Mouse (Mus musculus) cerebral cortex, adult 2 months (tissue): ENCODE data around the gene Lsamp.

Experiments
- WGBS: fragments of 180-500 bp; shearing (Covaris S2); methylation state at CpG from one replicate; pipeline ENCODE4 v1.1.7; 2018; 5-methylcytosine and 5-hydroxymethylcytosine counted together

The Lsamp gene

DNA sequence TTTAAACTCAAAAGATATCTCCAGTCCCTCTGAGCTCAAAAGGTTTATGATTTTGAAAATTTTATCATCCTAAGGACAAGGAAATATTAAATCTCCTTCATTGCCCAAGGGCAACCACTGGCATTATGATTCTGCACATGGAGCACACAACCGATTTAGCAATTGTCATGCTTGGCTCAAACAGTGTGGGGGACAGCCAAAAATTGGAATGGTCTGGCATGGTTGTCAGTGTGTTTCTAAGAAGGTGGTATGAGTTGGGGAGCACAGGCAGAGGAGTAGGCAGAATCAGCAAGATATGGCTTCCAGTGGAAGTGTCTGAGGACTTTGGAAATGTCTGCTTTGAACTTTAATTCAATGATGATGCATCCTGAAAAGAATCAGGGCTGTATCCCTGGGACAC, 1639.7 kb downstream of the Lsamp start:
- WGBS = 47% methylated on average over 1 of the region's 1 CpGs

DNA sequence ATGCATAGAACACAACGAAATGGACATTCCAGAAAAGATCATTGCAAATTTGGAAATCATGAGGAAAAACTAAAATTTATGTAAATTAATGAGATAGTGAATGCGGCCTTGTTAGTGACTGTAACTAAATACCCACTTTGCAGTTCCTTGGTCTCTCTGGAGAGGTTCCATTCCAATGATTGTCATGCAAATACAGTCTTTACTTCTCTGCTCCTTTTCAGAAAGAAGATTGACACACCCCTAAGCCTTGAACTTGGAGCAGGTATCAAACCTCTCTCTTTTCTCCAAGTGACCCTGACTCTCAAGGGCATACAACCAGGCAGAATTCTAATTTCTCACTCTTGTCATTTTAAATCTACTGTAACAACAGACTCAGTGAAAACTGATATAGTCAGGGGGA, 1649.7 kb downstream of the Lsamp start:
- WGBS = 61% methylated on average over 2 of the region's 2 CpGs

DNA sequence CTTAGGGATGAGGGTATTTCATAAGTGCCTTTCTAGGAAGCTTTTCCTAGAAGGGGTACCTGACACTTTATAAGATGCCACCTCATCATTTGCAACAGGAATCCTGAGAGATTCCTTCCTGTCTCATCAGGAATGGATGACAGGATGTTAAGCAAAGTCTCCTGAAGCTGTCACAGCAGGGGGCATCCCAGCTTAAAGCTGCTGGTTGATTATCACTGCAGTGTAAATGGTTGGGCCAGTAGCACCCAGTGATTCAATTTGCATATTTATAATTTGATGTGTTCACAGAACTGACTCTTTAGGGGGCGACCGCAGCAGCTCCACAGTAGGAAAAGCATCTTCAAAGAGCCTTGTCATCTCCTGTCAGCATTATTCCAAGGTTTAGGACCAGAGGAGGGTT, 1656.7 kb downstream of the Lsamp start:
- 65% methylated on average over 2 of the region's 2 CpGs for WGBS

DNA sequence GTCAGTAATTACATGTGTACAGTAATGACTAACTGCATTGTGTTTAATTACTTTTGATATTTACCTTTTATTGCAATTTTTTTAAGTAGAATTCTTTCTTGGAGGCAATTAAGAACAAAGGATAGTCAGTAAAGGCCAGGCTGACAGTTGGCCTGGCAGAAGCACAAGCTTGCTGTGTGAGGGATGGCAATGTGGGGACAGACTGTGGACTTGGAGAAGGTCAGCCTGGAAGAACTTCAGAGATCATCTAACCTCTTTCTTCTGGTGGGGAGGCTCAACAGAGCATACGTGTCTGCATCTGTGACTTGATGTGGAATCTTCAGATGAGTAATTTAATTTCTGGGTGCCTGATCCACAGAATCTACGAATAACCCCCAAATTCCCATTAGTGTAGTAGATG, 1669.1 kb downstream of the Lsamp start:
- 85% methylated on average over 2 of the region's 2 CpGs for WGBS

DNA sequence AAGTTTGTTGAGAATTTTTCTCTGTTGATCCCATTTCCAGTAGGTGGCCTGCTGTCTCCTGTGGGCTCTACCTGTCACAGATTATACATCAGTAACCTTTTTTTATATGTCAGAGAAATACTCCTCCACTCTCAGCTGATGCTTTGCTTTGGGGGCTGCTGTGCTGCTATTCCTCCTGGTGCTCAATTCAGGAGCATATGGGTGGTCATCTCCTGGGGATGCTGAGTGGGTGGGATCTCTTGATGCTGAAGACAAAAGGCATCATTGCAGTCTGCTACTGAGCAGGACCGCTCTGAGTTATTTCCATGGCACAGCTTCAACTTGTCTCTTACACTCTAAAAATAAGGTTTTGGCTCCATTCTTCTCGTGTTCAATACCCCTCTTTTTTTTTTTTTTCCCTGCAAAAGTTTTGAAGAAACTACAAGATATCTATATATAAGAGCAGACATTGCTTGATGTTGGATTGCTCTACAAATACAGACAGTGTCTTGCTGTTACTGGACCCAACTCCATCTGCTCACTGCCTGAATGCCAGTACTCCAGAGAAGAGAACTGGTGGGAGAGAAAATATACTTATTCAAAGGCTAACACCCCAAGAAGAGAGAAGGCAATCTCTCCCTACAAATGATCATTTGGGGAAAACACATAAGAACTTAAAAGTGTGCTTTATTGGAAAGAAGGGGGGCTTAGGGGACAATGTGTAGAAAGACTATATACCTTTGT, 1690.3 kb downstream of the Lsamp start:
- WGBS = 36% methylated on average over 2 of the region's 2 CpGs

DNA sequence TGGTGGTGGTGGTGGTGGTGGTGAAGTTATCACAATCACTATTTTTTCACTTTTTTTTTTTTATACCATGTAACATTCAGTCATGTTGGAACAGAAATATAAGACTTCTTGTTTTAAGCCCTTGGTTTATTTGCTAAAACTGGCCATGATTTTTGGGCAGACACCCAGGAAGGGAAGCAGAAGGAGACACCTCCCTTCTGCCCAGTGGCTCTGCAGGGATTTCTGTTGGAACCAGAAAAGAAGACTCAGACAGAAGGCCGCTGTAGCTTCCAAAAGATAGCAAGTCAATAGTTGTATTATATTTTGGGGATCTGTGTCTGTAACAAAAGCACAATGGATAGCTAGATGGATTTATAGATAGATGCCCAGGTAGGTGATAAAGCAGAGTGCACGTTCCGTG, 1691.6 kb downstream of the Lsamp start:
- 61% methylated on average over 3 of the region's 3 CpGs for WGBS

DNA sequence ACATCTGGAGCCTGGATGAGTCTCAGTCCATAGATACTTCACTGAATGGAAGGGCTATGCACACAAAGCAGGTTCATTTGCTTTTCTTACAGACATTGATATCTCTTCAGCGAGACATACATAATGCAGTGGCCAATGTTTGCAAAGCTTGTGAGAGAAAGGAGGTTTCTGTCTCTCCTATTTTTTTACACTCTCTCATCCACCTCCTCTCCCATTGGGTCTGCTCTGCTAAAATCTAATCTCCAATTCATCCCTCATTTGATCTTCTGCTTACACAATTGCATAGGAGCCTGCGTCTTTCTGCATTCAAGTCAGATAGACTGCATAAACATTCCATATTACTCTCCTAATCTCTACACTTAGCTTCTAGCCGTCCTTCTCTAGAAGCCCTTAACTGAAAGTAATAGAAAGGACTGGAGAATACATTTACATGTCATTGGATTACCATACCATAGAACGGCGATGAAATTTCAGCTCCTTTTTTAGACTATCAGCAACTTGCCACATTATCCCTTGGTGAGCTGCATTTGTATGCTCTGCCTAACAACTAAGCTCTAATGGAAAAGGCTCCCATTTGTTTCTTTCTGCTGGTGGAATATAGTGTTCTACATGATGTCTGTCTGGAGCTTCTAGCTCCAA, 1717.7 kb downstream of the Lsamp start:
- WGBS = 65% methylated on average over 5 of the region's 5 CpGs

DNA sequence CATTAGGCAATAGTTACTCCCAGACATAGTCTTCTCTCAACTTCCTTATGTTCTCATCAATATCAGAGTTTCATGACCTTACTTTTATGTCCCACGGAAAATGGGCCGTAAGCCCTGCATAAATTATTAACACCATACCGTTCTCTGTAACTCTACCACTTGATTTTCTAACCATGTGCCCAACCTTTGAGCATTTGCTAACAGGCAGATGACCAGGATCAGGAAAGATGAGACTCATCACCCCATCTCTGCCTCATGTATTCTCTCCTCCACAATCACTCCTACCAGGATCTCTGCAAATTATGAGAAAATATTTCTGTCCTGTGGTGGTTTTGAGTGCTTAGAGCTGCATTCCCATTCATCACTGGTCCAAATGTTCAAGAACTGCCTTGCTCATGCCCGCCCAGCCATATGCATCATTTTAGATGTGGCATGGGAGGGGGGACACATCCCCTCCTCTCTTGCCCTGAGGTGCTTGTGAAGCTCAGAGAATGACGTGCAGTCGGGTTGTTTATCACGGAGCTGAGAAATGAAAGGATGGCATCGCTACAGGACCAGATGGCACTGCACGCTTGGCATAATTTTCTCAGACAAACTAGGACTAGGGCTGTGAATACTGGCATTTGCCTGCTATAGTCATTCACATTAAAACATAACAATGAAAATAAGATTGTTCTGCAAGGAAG, 1744.9 kb downstream of the Lsamp start:
- WGBS = 35% methylated on average over 9 of the region's 9 CpGs

DNA sequence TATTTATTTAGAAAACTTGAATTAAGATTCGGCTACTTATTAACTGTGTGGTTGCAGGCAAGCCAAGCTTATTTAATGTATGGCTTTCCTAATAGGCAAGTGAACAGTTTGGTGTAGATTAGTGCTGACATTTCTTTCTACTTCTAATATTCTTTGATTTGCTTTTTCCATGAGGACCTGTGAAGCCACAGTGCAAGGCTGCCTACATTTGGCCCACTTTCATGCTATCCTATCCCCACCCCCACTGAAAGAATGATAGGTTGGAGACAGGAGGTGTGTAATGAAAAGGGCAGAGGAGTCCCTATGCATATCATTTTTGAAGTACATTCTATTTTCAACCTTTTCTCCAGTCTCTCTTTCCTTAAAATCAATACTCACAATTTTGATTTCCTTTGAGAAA, 1745.8 kb downstream of the Lsamp start:
- WGBS = 62% methylated on average over 1 of the region's 1 CpGs

DNA sequence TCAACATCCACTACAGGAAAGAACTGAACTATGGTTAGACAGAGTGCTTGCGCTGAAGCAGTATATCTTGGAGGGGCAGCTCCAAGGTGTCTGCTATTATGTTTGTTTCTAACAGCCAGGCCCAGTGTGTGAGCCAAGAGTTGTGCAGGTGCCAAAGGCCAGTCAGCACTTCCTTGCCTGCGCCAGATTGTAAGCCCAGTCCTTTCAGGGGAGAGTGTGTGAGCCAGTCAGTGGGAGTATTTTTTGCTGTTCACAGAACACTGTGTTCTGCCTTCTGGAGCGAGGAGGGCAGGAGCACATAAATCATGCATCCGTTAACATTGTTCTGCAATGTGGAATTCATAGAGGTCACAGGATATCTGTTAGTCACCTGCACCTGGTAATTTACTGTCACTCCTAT, 1760.9 kb downstream of the Lsamp start:
- 44% methylated on average over 4 of the region's 4 CpGs for WGBS

DNA sequence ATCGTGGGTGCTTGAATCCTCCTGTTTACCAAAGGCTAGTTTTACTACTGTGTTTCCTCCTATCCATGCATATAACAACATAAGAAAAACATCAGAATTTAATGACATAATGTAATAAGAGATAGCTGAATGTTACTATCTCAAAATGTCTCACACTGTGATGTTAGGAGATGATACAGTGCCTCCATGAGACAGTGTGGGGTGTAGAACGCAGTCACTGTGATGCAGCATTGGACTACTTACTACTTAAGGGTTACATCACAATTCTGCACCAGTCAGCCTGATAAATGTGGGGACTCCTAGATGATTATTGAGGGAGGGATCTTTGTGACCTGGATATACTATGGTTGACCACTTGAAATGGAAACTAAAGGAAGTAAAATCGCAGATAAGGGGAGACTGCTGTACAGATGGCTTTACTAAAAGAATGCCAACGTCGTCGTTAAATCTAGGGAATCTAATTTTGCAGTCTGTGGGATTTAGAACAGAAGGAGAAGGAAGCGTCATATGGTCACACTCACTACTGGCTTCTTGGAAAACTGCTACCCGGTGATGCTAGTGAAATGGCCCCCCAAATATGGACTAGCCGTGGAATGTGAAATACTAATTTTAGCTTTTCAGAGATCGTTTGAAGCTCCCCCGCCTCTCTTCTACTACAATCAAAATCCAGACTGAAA, 1762.2 kb downstream of the Lsamp start:
- 45% methylated on average over 11 of the region's 11 CpGs for WGBS

DNA sequence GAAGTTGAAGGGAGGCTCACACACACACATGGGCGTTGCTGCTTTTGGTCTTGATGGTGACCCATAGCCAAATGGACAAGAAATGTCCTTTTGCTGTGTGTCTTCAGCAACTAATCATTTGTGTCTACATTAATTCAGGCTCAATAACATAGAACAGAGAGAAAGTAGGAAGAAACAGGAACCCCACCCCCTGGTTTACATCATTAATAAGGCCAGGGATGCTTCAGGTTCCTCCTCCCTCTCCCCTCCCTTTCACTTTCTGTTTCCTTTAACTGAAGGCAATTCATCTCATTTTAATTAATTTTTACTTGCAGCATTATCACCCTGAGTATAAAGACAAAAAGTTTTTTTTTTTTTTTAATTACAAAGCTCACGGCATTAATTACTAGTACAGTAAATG, 1763.7 kb downstream of the Lsamp start:
- WGBS = 87% methylated on average over 2 of the region's 2 CpGs

DNA sequence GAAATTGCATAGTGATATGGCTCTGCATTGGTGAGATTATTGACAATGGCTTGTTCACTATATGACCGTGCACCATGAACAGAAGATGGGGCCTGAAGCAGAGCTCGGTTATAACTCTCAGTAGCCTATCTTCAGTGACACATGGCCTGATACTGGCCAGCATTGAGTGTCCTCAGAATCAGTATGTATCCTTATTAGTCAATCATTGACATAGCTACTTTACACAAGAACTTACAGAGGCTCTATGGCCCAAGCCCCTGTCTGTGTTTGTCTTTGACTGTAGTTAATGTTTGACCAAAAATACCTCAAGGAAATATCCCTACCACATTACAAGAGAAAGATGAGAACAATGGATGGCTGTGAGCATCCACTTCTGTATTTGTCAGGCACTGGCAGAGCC, 1764.6 kb downstream of the Lsamp start:
- 95% methylated on average over 2 of the region's 2 CpGs for WGBS

DNA sequence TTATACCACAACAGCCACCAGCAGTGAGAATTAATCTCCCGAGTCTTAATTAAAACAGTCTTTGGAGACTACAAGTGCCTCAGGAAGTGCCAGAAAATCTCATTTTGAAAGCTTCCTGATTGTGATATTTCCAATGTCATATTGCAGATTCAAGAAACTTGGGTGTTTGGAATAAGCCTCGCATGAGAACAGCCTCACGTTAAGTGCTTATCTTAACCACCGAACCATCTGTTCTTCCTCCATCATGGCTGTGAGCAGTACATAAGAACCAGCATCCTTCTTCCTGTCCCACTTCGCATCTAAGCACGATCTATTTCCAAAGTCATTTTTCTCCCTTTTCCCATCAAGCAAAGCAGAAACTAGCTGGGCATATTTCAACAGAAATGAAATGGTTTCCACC, 1780.1 kb downstream of the Lsamp start:
- WGBS = 45% methylated on average over 6 of the region's 6 CpGs

DNA sequence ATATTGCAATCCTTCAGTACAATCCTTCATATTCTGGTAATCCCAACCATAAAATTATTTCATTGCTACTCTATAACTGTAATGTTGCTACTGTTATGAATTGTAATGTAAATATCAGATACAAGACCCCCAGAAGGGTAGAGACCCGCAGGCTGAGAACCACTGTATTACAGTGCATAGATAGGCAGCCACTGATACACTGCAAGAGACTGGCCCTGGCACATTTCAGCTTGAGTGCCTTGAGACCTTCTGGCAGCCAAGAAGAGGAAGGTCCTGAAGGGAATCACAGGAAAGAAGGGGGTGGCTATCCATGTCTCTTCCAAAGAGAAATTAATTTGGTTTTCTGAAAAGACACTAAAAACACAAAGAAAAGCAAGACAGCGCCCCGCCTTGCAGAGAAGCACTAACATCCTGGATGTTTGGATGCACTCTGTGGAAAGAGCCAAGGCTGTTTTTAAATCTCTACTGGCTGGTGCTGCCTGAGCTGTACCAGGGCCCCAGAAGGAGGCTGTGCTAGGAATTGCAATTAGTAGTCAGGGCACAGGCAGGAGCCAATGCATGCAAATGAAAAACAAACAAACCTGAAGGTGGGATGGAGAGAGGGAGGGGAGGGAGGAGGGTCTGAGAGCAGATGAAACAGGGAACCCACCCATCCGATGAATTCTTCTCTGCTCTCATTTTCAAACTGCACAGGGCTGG, 1787.4 kb downstream of the Lsamp start:
- WGBS = 60% methylated on average over 4 of the region's 4 CpGs

DNA sequence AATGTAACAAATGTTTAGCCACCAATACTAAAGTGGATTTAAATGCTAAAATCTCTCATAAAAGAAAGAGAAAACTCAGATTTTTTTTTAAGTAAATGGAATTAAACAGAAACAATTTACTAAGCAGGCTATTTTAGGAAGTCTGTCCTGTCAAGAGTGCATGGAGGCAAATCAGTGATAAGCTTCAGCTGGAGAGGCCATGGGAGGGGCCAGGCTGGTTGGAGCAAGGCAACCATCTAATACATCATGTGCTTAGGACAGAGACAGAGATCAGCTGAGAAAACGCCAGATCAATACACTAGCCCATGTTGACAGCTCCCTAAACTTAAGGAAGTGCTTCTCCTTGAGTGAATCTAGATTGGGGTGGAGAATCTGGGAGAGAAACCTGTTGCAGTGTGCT, 1793.4 kb downstream of the Lsamp start:
- 86% methylated on average over 1 of the region's 1 CpGs for whole genome bisulfite sequencing

DNA sequence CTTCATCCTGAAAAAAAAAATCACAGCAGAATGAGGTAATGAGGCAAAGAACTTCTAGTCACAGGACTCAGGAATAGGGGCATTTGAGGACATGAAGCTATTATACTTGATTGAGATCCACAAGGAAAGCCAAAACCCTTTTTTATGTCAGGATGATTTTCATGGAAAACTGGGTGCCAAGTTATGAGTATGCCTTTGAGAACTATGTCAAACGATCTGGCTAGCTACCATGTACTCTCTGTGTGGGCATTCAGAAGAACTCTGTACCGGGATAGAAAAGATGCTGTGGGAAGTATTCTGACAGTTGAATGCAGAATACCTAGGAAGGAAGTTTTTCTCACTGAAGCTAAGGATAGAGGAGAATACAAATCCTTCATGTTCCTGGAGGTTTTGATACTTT, 1801.4 kb downstream of the Lsamp start:
- WGBS = 33% methylated on average over 2 of the region's 2 CpGs

DNA sequence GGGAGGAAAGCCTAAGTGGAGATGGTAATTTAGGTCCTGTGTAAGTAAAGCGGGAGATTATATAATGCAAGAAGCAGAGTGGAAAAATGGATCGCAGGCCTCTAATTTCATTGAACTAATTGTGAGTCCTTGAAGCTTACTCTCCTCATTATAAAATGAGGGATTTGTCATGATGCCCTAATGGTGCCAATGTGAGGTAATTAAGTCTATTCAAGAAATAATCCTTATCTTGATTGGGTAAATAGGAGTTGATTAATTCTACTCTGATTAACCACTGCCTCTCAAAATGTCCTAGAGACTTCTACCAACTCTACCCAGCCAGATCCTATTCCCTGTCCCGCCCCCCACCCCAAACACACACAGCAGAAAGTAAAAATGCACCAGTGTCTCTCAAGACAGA, 1802.5 kb downstream of the Lsamp start:
- 68% methylated on average over 3 of the region's 3 CpGs for WGBS

DNA sequence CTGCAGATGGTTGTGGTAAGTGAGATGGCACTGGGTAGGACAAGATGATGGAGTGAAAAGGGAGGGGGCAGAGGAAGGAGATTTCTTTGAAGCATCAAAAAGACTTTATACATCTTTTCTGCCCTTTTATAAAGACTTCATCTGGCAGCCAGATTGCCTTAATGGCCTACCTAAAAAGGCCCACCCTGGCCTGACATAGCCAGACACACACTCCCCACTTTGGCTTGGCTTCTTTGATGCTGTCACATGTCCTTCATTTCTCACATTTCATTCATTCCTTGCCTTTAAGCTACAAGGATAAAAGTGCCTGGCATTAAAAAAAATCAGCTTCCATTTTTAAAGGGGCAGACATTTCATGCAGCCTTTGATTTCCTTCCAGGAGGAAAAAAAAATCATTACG, 1803.0 kb downstream of the Lsamp start:
- 37% methylated on average over 1 of the region's 1 CpGs for WGBS

DNA sequence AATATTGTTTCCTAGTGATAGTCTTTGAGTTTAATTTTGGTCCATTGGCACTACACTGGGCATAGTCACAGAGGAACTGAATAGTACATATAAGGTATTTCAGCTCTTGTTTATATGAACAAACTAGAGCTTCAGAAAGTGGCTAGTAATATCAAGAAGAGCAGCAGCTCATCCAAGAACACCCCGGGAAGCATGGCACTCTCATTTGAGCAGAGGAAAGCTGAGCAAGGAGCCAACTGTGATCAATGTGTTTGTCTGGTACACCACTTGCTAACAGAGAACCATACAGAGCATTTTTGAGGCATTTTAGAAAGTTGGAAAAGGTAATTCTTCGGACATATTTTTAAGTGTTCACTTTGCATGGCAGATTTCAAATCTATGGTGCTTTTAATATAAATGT, 1805.9 kb downstream of the Lsamp start:
- 74% methylated on average over 2 of the region's 2 CpGs for WGBS

DNA sequence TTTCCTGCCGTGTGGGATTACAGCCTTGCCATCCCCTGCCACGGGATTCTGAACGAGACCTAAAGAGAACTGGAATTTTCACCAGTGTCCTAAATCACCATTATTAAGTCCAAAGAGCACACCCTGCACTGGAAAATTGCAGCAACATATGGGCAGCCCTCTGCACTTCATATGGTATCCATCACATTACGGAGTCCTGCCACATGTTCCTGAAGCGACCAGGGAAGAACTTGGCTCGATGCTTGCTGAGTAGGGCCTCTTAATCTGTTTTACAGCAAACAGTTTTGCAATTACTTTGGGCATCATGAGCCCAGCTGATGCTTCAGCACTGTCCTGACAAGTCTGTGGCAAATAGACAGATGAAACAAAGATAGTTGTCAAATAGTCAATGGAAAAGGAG, 1836.2 kb downstream of the Lsamp start:
- WGBS = 60% methylated on average over 6 of the region's 6 CpGs
